Mouse (Mus musculus) left cerebral cortex, adult 6 months (tissue): Measurements from ENCODE around the gene Twnk. TPM values are rescaled to one million over a fixed set of nuclear protein-coding genes. Genes with fewer than 3 reads are reported as not detected.

Source experiments
- long read RNA-seq, 2 experiments: library from polyadenylated mRNA; unstranded; transcript quantifications; one replicate each; pipeline ENCODE4 v2.0.0; 2019 to 2020
- polyA plus RNA-seq: library from polyadenylated mRNA; unstranded; fragments of <200 nt; fragmentation: Nextera tagmentation; gene quantifications from 2 replicates; pipeline ENCODE4 v1.2.3, GENCODE M21; 2021

Twnk gene
- 7.2 and 8.9 TPM in 2 replicates for polyA plus RNA-seq
- long read RNA-seq, experiment 1, transcript Twnk-201 (5 exons, 3,488 nt), result major isoform, 39 of 49 reads
- long read RNA-seq, experiment 1, partial matches to known transcripts, result 7 of 49 reads
- long read RNA-seq, experiment 1, other reads (novel, unspliced or antisense), result 2 of 49 reads
- long read RNA-seq, experiment 2, partial matches to known transcripts, result 0 of 15 reads
- long read RNA-seq, experiment 2, other reads (novel, unspliced or antisense), result 10 of 15 reads

DNA sequence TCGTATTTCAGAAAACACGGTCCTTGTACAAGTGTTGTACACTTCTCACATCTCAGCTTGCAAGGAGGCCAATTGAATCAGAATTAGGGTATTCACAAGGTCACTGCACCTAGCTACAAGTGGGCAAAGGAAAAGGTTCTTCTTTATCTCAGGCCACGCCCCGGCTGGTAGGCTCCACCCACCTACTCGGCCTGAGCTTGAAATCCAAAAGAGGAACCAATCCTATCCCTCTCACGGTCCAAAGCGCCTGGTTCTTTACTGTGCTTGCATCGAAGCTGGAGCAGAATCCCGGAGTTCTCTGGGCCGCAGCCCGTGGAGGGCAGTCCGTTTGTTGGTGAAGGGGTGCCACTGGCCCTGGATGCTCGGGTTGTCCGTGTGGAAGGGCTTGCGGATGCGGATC, at the start of gene Twnk:
TSS of gene Twnk (plus strand) at position 220 of the 400 bp plus-strand sequence.

DNA sequence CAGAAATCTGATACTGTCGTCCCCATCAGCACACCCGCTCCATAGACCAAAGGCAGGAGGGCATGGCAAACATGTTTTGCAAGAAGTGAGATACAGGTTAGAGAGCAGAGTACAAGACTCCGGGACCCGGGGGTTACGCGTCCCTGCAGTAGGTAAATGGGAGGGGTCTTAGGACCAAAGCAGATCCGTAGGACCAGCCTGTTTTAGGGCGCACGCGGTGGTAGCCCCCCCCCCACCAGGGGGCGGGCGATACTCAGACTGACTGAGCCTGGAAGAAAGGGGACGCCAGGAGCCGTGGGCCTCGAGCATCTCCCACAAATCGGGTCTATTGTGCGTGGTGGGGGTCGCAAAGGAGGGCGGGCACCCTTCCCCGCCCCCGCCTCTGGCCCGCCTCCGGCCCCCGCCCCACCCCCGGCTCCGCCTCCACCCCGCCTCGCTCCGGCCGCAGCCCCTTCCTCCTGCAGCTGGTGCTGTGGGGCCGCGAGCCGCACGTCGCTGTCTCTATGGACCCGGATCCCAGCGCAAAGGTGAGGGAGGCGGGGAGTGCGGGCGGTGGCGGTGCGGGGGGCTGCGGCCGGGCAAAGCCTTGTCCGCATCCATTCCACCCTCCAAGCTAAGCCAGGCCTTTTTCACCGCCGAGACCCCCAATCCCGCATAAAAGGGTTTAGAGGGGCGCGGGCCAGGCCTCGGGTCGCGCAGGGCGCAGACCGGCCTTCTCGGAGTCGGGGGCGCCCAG, 16.5 kb upstream of the Twnk start, which contains the start of gene Sema4g:
TSS of gene Sema4g (plus strand) at position 271 of the 736 bp plus-strand sequence.

DNA sequence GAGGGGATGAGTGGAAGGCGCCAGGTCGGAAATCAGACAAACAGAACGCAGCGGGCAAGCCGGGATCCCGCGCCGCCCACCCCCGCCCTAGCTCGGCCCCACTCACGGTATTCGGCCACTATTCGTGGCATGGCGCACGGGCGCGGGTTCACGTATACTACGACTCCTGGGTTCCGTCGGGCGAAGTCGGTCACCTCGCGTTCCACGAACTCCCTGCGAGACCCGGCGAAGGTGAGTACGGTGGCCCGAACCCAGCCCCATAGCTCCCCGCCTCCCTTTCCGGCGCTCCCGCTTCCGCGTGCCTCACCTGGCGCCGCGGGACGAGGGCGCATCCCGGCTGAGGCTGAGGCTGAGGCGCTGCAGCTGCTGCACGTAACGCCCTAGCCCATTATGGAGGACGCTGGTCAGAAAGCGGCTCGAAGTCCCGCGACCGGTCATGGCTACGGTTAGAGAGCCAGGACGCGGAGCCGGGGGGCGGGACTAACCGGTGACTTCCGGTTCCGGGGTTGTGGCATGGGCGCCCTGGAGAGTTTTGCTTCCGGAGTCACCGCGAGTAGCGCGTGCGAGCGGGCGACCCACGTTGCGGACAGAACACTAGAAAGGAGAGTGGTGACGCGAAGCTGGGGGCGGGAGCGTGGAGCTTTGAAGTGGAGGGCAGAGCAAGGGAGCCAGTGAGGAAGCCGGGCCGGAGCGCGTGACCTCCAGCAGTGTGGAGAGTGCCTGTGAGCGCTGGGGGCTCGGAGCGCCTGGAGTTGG, 672 bp downstream of the Twnk start, which contains the start of gene Mrpl43:
TSS of gene Mrpl43 (minus strand) at position 486 of the 756 bp plus-strand sequence.

DNA sequence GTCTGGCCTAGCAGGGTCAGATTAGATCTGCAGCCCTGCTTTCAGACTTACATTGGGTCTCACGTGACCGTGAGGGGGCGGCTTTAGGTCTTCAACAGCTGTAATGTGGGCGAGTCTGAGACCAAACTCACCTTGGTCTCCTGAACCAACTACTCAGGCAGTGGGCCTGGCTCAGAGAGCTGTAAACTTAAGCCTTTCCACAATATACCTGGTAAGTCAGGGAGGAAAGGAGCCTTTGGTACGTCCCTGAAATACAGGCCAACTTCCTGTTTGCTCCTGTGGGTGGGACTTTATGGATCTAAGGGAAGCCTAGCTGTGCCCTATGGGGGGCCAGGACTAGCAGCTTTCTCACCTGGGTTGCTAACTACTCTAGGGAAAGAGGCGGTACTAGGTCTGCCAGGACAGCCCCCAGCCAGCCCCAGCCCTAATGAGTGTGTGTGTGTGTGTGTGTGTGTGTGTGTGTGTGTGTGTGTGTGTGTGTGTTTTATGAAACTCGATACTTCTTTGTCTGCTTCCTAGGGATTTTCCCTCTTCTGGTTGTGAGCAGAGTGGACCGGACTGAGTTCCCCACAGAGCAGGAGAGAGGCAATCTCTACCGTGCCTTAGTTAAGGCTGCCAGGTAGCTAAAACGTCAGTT, 9.0 kb downstream of the Twnk start, which contains the start of gene Lzts2:
TSS of gene Lzts2 (plus strand) at position 80 of the 637 bp plus-strand sequence.

DNA sequence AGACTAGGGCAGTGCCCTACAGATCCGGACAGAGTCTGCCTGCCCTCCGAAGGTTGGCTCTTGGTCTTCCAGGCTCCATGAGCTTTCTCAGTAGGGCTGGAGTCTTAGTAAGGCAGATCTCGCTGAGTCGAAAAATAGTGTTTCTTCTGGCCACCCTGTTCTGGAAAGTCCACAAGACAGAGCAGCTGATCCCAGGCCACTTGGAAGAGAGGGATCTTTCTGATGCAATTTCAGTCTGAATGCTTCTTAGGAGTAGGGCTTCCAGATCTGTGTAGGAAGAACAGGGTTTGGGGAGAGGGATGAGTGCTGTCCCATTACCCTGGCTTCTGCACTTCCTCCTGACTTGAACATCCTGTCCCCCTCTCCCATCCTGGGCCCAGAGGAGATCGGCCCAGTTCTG, 40.2 kb downstream of the Twnk start, which contains the start of gene Pdzd7:
TSS of gene Pdzd7 (minus strand) at position 67 of the 400 bp plus-strand sequence.

DNA sequence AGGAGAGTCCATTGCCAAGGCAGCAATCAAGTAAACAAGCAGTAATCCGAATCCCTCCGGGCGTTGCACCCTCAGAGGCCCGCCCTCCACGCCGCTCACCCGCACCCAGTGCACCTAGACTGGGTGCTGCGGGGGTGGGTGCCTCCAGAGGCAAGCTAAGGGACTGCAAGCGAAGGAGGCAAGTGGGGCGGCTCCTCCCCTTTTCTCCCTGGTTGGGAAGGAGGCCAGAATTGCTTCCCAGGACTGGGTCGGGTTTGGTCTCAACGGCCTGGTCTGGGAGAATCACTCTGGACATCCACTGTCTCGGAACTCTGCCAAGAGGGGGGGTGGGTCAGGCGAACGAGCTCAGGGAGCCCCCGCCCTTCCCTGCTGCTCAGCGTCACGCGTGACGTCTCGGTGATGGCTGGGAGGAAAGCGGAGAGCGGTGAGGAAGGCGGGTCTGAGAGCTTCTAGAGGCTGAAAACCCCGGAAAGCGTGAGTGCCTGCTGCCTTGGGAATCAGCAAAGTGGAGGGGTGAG, 42.0 kb downstream of the Twnk start, which contains the start of gene Sfxn3:
TSS of gene Sfxn3 (plus strand) at position 87 of the 518 bp plus-strand sequence.

Other genes with a start within 250 kb of the Twnk start
- 0.06 and 0.16 TPM in 2 replicates for gene Pax2, start 249.6 kb upstream of the Twnk start, polyA plus RNA-seq
- gene Slf2, start 74.5 kb upstream of the Twnk start, polyA plus RNA-seq, result 5.7 and 7.7 TPM in 2 replicates
- 1.3 and 2.4 TPM in 2 replicates for gene Sema4g, start 16.6 kb upstream of the Twnk start, polyA plus RNA-seq
- 91.6 and 91.7 TPM in 2 replicates for gene Mrpl43, start 779 bp downstream of the Twnk start, polyA plus RNA-seq
- gene Lzts2, start 8.8 kb downstream of the Twnk start, polyA plus RNA-seq, result 12.8 and 21.9 TPM in 2 replicates
- gene Pdzd7, start 40.1 kb downstream of the Twnk start, polyA plus RNA-seq, result 0.33 and 1.2 TPM in 2 replicates
- 67.6 and 69.9 TPM in 2 replicates for gene Sfxn3, start 41.8 kb downstream of the Twnk start, polyA plus RNA-seq
- 26.8 and 26.9 TPM in 2 replicates for gene Kazald1, start 69.6 kb downstream of the Twnk start, polyA plus RNA-seq
- gene Tlx1, start 145.0 kb downstream of the Twnk start, polyA plus RNA-seq, result not detected in 2 replicates
- gene Lbx1, start 230.1 kb downstream of the Twnk start, polyA plus RNA-seq, result not detected in 2 replicates